ENCODE assay signal across 9 mouse cellular contexts in the genomic region with DNA sequence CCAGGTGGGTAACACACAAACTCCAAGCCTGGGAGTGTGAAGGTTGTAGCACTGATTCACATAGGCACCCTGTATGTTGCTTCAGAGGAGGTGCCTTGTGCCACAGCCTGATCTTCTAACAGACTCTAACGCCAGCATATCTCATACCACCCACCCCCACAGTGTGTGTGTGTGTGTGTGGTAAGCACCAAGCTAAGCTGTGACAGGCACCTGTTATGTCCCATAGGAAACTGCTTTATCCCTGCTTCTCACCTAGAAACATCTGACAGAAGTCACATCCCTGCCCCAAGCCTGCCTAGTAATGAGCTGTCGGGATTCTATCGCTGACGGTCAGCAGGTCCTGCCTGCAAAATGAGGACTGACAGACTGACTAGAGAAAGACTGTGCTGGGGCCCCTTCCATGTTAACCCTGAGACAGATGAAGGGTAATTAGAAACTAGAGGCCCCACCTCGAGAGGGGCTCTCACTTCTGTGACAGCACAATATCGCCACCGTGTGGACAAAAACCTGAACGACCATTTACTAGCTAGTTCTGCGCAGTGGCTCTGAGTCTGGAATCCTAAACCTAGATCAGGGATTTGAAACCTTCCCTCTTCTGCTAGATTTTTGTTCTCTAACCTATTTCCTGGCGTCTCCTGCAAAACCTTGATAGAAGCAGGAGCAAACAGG. TPM values are rescaled to one million over a fixed set of nuclear protein-coding genes. Genes with fewer than 3 reads are reported as not detected.
DNase-seq lines count a peak whose midpoint lies in the region; ATAC-seq and TF ChIP-seq lines count a peak whose summit lies in the region.
"Had no signal": no experiment of that assay in that cellular context is flagged by ENCODE, and none has a peak within 500 bp of the region (broad histone marks: within the 10 kb centered on the region; RNA-seq: fewer than 3 reads in every experiment).

No protein-coding gene starts in this region.

- no peaks in the 10 kb centered on the region for H3K9me3 ChIP-seq in heart, embryonic 10.5 days
- no peaks in the 10 kb centered on the region for H3K9me3 ChIP-seq in kidney, embryonic 14.5 days (ENCODE audit: control insufficient read depth, low read length)
- H3K9me3 ChIP-seq in limb, embryonic 14.5 days (ENCODE audit: control insufficient read depth, low read length): no peaks in the 10 kb centered on the region
- no peaks in the 10 kb centered on the region for H3K9me3 ChIP-seq in neural tube, embryonic 14.5 days (ENCODE audit: control insufficient read depth, low read length)

- WGBS in heart, embryonic 10.5 days: 13% methylated on average over 10 of the region's 10 CpGs
- WGBS in kidney, embryonic 14.5 days: 17% methylated on average over 10 of the region's 10 CpGs
- 11% methylated on average over 10 of the region's 10 CpGs for WGBS in limb, embryonic 14.5 days
- 16% methylated on average over 10 of the region's 10 CpGs for WGBS in neural tube, embryonic 14.5 days

- peak; percentile 62 for DNase-seq in 416B (ENCODE audit: low read depth)
- peak; percentile 22 for DNase-seq in T-cell, adult 2 months (ENCODE audit: low spot score)
- peak; percentile 85 for DNase-seq in embryo, embryonic 11 days
- DNase-seq in heart, embryonic 10.5 days (ENCODE audit: low spot score): peak; percentile 78
- DNase-seq in limb, embryonic 14.5 days (ENCODE audit: low spot score): peak; percentile 77
- peak; percentile 62 for DNase-seq in thymus, postnatal 25 days

- H3K4me3 ChIP-seq in heart, embryonic 10.5 days: no peak overlapping the region
- no peak overlapping the region for H3K4me3 ChIP-seq in kidney, embryonic 14.5 days (ENCODE audit: low read length)
- H3K4me3 ChIP-seq in limb, embryonic 14.5 days (replicated peaks; ENCODE audit: low read length): no peak overlapping the region
- H3K4me3 ChIP-seq in neural tube, embryonic 14.5 days (ENCODE audit: low read depth, low read length): no peak overlapping the region
- H3K4me3 ChIP-seq: erythroblast, embryonic 14.5 days had no signal

- H3K27ac ChIP-seq in heart, embryonic 10.5 days: no peak overlapping the region
- H3K27ac ChIP-seq in kidney, embryonic 14.5 days (ENCODE audit: low read depth, low read length): no peak overlapping the region
- H3K27ac ChIP-seq in limb, embryonic 14.5 days (replicated peaks; ENCODE audit: low read depth, low read length): no peak overlapping the region
- no peak overlapping the region for H3K27ac ChIP-seq in neural tube, embryonic 14.5 days (ENCODE audit: low read depth, low read length)

- ATAC-seq in kidney, embryonic 14.5 days (ENCODE audit: low FRiP score, low TSS enrichment): peak; percentile 24; the same call in 1 of the 2 replicates
- peak; percentile 41; the same call in 1 of the 2 replicates for ATAC-seq in limb, embryonic 14.5 days (ENCODE audit: low FRiP score, low read depth)
- peak; percentile 39 for ATAC-seq in neural tube, embryonic 14.5 days (ENCODE audit: low read depth)

- no peak overlapping the region for H3K9ac ChIP-seq in kidney, embryonic 14.5 days (ENCODE audit: low read depth, low read length)
- no peak overlapping the region for H3K9ac ChIP-seq in limb, embryonic 14.5 days (ENCODE audit: low read depth, low read length, severe bottlenecking)
- H3K9ac ChIP-seq in neural tube, embryonic 14.5 days (replicated peaks; ENCODE audit: low read depth, low read length): no peak overlapping the region

- TF ChIP-seq POLR2A in limb, embryonic 14.5 days (IDR thresholded peaks at IDR 0.05; ENCODE audit: borderline replicate concordance, extremely low read depth, insufficient read depth, insufficient read length): no peak

- H3K4me1 ChIP-seq in heart, embryonic 10.5 days: 0 out of 2 replicates have a peak, but pooled peaks cover 3% of the 10 kb centered on the region
- H3K4me1 ChIP-seq in kidney, embryonic 14.5 days (ENCODE audit: control insufficient read depth, insufficient read depth, low read length): no peaks in the 10 kb centered on the region
- peaks cover 3% of the 10 kb centered on the region; the same call in 1 of the 2 replicates for H3K4me1 ChIP-seq in limb, embryonic 14.5 days (ENCODE audit: control insufficient read depth, insufficient read depth, low read length)
- H3K4me1 ChIP-seq in neural tube, embryonic 14.5 days (ENCODE audit: control insufficient read depth, insufficient read depth, low read length): no peaks in the 10 kb centered on the region

- H3K36me3 ChIP-seq in heart, embryonic 10.5 days: no peaks in the 10 kb centered on the region
- H3K36me3 ChIP-seq in kidney, embryonic 14.5 days (ENCODE audit: control insufficient read depth, insufficient read depth, low read length): no peaks in the 10 kb centered on the region
- H3K36me3 ChIP-seq in limb, embryonic 14.5 days (ENCODE audit: control insufficient read depth, insufficient read depth, low read length): no peaks in the 10 kb centered on the region
- H3K36me3 ChIP-seq in neural tube, embryonic 14.5 days (ENCODE audit: control insufficient read depth, insufficient read depth, low read length): no peaks in the 10 kb centered on the region

- H3K27me3 ChIP-seq in heart, embryonic 10.5 days (ENCODE audit: insufficient read depth, poor library complexity, severe bottlenecking): peaks cover 52% of the 10 kb centered on the region
- no peaks in the 10 kb centered on the region for H3K27me3 ChIP-seq in kidney, embryonic 14.5 days (ENCODE audit: control insufficient read depth, insufficient read depth, low read length)
- no peaks in the 10 kb centered on the region for H3K27me3 ChIP-seq in limb, embryonic 14.5 days (ENCODE audit: control insufficient read depth, insufficient read depth, low read length)
- H3K27me3 ChIP-seq in neural tube, embryonic 14.5 days (ENCODE audit: control insufficient read depth, insufficient read depth, low read length): no peaks in the 10 kb centered on the region

- no peak overlapping the region for H3K4me2 ChIP-seq in kidney, embryonic 14.5 days (replicated peaks; ENCODE audit: low read depth, low read length)
- H3K4me2 ChIP-seq in limb, embryonic 14.5 days (replicated peaks; ENCODE audit: low read depth, low read length, severe bottlenecking): no peak overlapping the region
- no peak overlapping the region for H3K4me2 ChIP-seq in neural tube, embryonic 14.5 days (ENCODE audit: low read depth, low read length)

RNA-seq across cellular contexts. Expression of a gene that starts 45.4 kb away (rescaled TPM):
- 2.3 and 5.9 TPM in 2 replicates for polyA plus RNA-seq in heart, embryonic 10.5 days (2016; fragmentation: Nextera tagmentation; extraction: Ambion mirVana)
- polyA plus RNA-seq in kidney, embryonic 14.5 days (2014; fragmentation: Nextera tagmentation; extraction: Ambion mirVana): 15.4 and 28.0 TPM in 2 replicates
- 7.8 and 8.4 TPM in 2 replicates for polyA plus RNA-seq in limb, embryonic 14.5 days (2012; rRNA removed)
- polyA plus RNA-seq in limb, embryonic 14.5 days (2014; fragmentation: Nextera tagmentation; extraction: Ambion mirVana): 11.4 and 12.3 TPM in 2 replicates
- polyA plus RNA-seq in neural tube, embryonic 14.5 days (2014; fragmentation: Nextera tagmentation; extraction: Ambion mirVana): 0.20 and 0.49 TPM in 2 replicates

RNA-seq across cellular contexts. Expression of a gene that starts 55.8 kb away (rescaled TPM):
- polyA plus RNA-seq in heart, embryonic 10.5 days (2016; fragmentation: Nextera tagmentation; extraction: Ambion mirVana): 4.6 and 6.1 TPM in 2 replicates
- polyA plus RNA-seq in kidney, embryonic 14.5 days (2014; fragmentation: Nextera tagmentation; extraction: Ambion mirVana): 7.5 and 7.7 TPM in 2 replicates
- polyA plus RNA-seq in limb, embryonic 14.5 days (2012; rRNA removed): 8.3 and 8.7 TPM in 2 replicates
- polyA plus RNA-seq in limb, embryonic 14.5 days (2014; fragmentation: Nextera tagmentation; extraction: Ambion mirVana): 6.9 and 7.8 TPM in 2 replicates
- 3.6 and 5.7 TPM in 2 replicates for polyA plus RNA-seq in neural tube, embryonic 14.5 days (2014; fragmentation: Nextera tagmentation; extraction: Ambion mirVana)

Comparison
In these comparisons a context has a peak if more than half of its experiments do, and no peak if none do; other contexts are left out.
1. DNase-seq: peak in every context shown above with its lines; median percentile 85 in embryo, embryonic 11 days; 78 in heart, embryonic 10.5 days; 77 in limb, embryonic 14.5 days; 62 in 416B; 62 in thymus, postnatal 25 days; 22 in T-cell, adult 2 months.